Mouse (Mus musculus) brown adipose tissue, adult 24 weeks (tissue): ENCODE data around the gene Sp9. TPM values are rescaled to one million over a fixed set of nuclear protein-coding genes. Genes with fewer than 3 reads are reported as not detected.

ENCODE experiments used
- H3K27ac ChIP-seq: fragments of 200-500 bp; replicated peaks from 2 replicates; pipeline ENCODE4 v1.5.1; 2012; ENCODE audit warnings: low read depth, mild to moderate bottlenecking, low read length
- H3K4me1 ChIP-seq: fragments of 200-500 bp; 2 replicates; pipeline ENCODE4 v1.6.1; 2012; ENCODE audit warnings: low read length, mixed read lengths; ENCODE audit not compliant: control insufficient read depth, insufficient read depth, insufficient read length
- H3K4me3 ChIP-seq: fragments of 200-500 bp; 2 replicates; pipeline ENCODE4 v1.5.1; 2012; ENCODE audit warnings: low read depth, mild to moderate bottlenecking, low read length, moderate library complexity; ENCODE audit not compliant: insufficient read depth
- polyA plus RNA-seq: library from polyadenylated mRNA; stranded (reverse); fragments of >200 nt; gene quantifications from 2 replicates; pipeline ENCODE4 v1.2.4, GENCODE M21; 2012; ENCODE audit not compliant: missing spikeins, insufficient read depth, insufficient read length

Gene Sp9
- polyA plus RNA-seq, 1 experiment = not detected

DNA sequence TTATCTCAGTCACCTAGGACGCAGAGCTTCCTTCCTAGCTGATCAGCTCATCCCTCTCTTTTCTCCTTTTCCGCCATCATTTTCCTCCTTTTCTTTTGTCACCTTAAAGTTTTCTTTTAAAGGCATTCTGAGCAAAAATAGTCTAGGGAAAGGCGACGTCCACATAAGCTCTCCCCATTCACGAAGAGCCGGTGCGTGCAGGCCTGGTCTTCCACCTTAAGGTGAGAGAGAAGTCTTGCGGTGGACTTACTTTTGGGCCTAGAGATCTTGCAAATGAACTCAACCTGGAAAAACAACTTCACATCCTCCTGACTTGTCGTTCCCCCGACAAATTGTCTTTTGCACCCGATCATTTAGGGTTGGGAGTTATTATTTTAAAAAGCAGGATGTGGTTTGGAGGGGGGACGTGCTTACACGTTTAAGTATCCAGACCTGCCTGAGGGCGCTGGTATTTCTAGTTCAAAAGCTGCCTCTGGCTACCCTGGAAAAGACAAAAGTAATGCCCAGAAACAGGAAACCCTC is 1.6 kb upstream of the Sp9 start:
- H3K4me3 ChIP-seq = no peak overlapping the region
- peaks cover 3% of the 10 kb centered on the region; the same call in 1 of the 2 replicates for H3K4me1 ChIP-seq
- H3K27ac ChIP-seq = no peak overlapping the region

GRCm38 (mm10) chr2:73270593-73271458 is 899 bp upstream of the Sp9 start:
- H3K27ac ChIP-seq = no peak overlapping the region
- peaks cover 3% of the 10 kb centered on the region; the same call in 1 of the 2 replicates for H3K4me1 ChIP-seq
- no peak overlapping the region for H3K4me3 ChIP-seq

- H3K4me3 ChIP-seq = peak overlapping the region; percentile 32
- H3K4me1 ChIP-seq = peaks cover 3% of the 10 kb centered on the region; the same call in 1 of the 2 replicates
- H3K27ac ChIP-seq = no peak overlapping the region
Observed at GRCm38 (mm10) chr2:73272351-73273248, 875 bp downstream of the Sp9 start.

DNA sequence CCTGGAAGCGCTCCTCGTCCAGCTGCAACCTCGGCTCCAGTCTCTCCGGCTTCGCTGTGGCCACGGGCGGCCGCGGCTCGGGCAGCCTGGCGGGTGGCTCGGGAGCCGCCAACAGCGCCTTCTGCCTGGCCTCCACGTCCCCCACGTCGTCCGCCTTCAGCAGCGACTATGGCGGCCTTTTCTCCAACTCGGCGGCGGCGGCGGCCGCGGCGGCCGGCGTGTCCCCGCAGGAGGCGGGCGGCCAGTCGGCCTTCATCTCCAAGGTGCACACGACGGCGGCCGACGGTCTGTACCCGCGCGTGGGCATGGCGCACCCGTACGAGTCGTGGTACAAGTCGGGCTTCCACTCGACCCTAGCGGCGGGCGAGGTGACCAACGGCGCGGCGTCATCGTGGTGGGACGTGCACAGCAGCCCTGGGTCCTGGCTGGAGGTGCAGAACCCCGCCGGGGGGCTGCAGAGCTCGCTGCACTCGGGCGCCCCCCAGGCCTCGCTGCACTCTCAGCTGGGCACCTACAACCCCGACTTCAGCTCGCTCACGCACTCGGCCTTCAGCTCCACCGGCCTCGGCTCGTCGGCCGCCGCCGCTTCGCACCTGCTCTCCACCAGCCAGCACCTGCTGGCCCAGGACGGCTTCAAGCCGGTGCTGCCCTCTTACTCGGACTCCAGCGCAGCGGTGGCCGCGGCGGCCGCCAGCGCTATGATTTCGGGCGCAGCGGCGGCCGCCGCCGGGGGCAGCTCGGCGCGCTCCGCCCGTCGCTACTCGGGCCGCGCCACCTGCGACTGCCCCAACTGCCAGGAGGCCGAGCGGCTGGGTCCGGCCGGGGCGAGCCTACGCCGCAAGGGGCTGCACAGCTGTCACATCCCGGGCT is 1.8 kb downstream of the Sp9 start:
- Histone ChIP-seq H3K27ac (no peak overlapping the region), H3K4me1 (peaks cover 3% of the 10 kb centered on the region; the same call in 1 of the 2 replicates), H3K4me3 (peak overlapping the region; percentile 32)

DNA sequence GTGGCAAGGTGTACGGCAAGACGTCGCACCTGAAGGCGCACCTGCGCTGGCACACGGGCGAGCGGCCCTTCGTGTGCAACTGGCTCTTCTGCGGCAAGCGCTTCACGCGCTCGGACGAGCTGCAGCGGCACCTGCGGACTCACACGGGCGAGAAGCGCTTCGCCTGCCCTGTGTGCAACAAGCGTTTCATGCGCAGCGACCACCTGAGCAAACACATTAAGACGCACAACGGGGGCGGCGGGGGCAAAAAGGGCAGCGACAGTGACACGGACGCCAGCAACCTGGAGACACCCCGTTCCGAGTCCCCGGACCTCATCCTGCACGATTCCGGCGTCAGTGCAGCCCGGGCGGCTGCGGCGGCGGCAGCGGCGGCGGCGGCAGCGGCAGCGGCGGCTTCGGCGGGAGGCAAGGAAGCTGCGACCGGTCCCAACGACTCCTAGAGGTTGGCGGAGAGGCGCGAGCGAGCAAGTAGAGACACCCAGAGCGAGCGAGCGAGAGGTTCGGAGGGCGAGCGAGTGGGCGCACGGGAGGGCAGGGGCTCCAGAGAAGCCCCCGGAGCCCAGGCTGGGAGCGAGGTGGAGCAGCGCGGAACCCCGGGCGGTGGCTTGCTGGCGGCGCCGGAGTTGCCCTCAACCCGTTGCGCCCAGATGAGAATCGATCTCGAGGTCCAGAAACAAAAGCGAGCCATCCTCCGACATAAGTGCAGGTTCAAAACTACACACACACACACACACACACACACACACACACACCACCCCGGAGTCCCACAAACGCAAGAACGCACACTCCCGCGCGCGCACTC is 2.6 kb downstream of the Sp9 start:
- H3K4me1 ChIP-seq = peaks cover 3% of the 10 kb centered on the region; the same call in 1 of the 2 replicates
- H3K27ac ChIP-seq = no peak overlapping the region
- H3K4me3 ChIP-seq = peak overlapping the region; percentile 32

- no peak overlapping the region for H3K4me3 ChIP-seq
- peaks cover 3% of the 10 kb centered on the region; the same call in 1 of the 2 replicates for H3K4me1 ChIP-seq
- no peak overlapping the region for H3K27ac ChIP-seq
Observed at GRCm38 (mm10) chr2:73275261-73276040, 3.7 kb downstream of the Sp9 start.

GRCm38 (mm10) chr2:73276141-73276571 is 4.4 kb downstream of the Sp9 start:
- peaks cover 3% of the 10 kb centered on the region; the same call in 1 of the 2 replicates for H3K4me1 ChIP-seq
- no peak overlapping the region for H3K4me3 ChIP-seq
- no peak overlapping the region for H3K27ac ChIP-seq

- H3K4me3 ChIP-seq = no peak overlapping the region
- H3K27ac ChIP-seq = no peak overlapping the region
- H3K4me1 ChIP-seq = peaks cover 3% of the 10 kb centered on the region; the same call in 1 of the 2 replicates
Observed at GRCm38 (mm10) chr2:73277021-73277708, 5.4 kb downstream of the Sp9 start.

- no peak overlapping the region for H3K4me3 ChIP-seq
- H3K4me1 ChIP-seq = peaks cover 2% of the 10 kb centered on the region; the same call in 1 of the 2 replicates
- H3K27ac ChIP-seq = no peak overlapping the region
Observed at GRCm38 (mm10) chr2:73277709-73278075, 6.0 kb downstream of the Sp9 start.

GRCm38 (mm10) chr2:73278131-73278854 is 6.6 kb downstream of the Sp9 start:
- H3K27ac ChIP-seq = no peak overlapping the region
- no peaks in the 10 kb centered on the region; the same call in 1 of the 2 replicates for H3K4me1 ChIP-seq
- H3K4me3 ChIP-seq = no peak overlapping the region

DNA sequence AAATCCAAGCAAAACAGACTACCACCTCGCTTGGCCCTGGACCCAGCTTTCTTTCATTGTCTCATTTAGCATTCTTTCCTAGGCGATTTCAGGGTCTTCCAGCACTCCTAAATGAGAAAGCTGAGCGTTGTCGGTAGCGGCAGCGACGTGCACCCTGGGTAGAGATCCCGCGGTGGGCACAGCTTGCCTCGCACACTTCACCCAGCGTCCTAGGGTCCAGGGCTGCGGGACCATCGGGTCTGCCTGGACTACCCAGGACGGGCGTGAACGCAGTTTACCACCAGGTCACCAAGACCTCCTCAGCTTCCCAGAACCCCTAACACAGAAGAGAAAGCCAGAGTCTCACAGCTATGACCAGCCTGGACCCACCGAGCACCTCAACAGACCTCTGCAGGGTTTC is 7.1 kb downstream of the Sp9 start:
- no peak overlapping the region for H3K4me3 ChIP-seq

More for the DNA sequence above, 7.1 kb downstream of the Sp9 start:
- Histone ChIP-seq H3K27ac (no peak overlapping the region), H3K4me1 (no peaks in the 10 kb centered on the region; the same call in 1 of the 2 replicates)
